Mouse (Mus musculus): ENCODE data around the gene Tceanc.

DNA sequence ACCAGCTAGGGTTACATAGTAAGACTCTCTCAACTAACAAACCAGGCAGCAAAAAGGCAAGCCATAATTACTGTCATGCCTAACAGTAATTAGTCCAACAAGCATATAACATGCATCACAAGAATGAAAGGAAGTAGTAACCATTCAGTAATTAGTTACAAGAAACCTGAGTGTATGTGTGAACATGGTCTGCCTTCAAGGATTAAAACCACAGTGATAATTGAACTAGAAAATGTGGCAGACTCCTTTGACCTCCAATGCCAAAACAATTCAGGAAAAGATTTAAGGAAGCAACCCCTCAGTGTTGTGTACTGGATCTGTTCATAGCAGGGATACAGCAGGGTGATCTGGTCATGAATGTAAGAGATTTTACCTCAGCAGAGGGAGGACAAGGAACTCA lies 7.3 kb downstream of the Tceanc start:
- 0 out of 4 replicates have a peak, but pooled peaks of 1 of the 2 experiments have one; percentile 17 for TF ChIP-seq EP300 (IDR thresholded peaks at IDR 0.05; ENCODE audit: low read depth in 1 of 2, low read length in 2 of 2)
- TF ChIP-seq CTCF (IDR thresholded peaks at IDR 0.05 in 2 of 3, conservative IDR thresholded peaks at IDR 0.05 in 1 of 3; ENCODE audit: control insufficient read depth in 1 of 3, insufficient read depth in 1 of 3, low read depth in 2 of 3, low read length in 3 of 3, poor library complexity in 1 of 3, severe bottlenecking in 1 of 3): no peak
- TF ChIP-seq POLR2AphosphoS5 (IDR thresholded peaks at IDR 0.05; ENCODE audit: borderline replicate concordance, low read depth, low read length): no peak
- no peak for TF ChIP-seq ZKSCAN1 (IDR thresholded peaks at IDR 0.05; ENCODE audit: low read depth, low read length)
- TF ChIP-seq POLR2A (IDR thresholded peaks at IDR 0.05; ENCODE audit: control insufficient read depth in 1 of 2, insufficient read depth in 1 of 2, low read depth in 1 of 2, low read length in 2 of 2, poor library complexity in 1 of 2): no peak
